In the genomic region with DNA sequence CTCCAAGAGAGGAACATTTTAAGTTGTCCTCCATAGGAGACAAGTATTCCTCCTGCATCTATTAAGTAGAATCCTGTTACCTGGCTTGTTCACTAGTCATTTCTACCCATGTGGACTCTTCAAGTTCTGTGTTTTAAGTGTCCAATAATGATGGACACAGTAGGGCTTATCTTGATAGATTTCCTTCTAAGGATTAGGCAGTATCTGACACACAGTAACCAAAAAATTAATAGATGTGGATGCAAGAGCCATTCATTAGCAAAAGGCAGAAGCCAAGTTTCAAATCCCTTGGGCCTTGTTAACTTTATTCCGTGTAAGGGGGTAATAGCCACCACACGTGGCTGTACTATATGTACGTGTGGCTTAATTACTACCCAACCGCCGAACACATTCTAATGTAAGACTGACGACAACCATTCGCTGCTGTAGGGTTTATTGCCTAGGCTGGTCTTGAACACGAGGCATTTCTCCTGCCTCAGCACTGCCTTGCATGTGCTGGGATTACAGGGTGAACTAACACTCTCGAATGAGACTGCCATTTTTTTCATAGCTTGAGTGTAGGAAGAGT, we compare ENCODE assay signal across 8 mouse cellular contexts. TPM values are rescaled to one million over a fixed set of nuclear protein-coding genes. Genes with fewer than 3 reads are reported as not detected.
DNase-seq lines count a peak whose midpoint lies in the region; ATAC-seq and TF ChIP-seq lines count a peak whose summit lies in the region.

No protein-coding gene starts in this region.

- WGBS in heart, embryonic 12.5 days = 1% methylated on average over 9 of the region's 9 CpGs
- WGBS in forebrain, embryonic 12.5 days = under 1% methylated on average over 9 of the region's 9 CpGs
- under 1% methylated on average over 9 of the region's 9 CpGs for WGBS in liver, embryonic 16.5 days (ENCODE audit: insufficient replicate concordance)

- H3K4me2 ChIP-seq in heart, embryonic 12.5 days = peak overlapping the region; percentile 79
- H3K4me2 ChIP-seq in forebrain, embryonic 12.5 days = peak overlapping the region; percentile 71
- H3K4me2 ChIP-seq in liver, embryonic 16.5 days (ENCODE audit: low read depth, low read length) = peak overlapping the region; percentile 71

- no peaks in the 10 kb centered on the region for H3K9me3 ChIP-seq in heart, embryonic 12.5 days (replicated peaks)
- no peaks in the 10 kb centered on the region for H3K9me3 ChIP-seq in E14TG2a.4 (ENCODE audit: low read length)
- no peaks in the 10 kb centered on the region for H3K9me3 ChIP-seq in forebrain, embryonic 12.5 days
- no peaks in the 10 kb centered on the region for H3K9me3 ChIP-seq in liver, embryonic 16.5 days (replicated peaks; ENCODE audit: control insufficient read depth, low read length)

- H3K27ac ChIP-seq in heart, embryonic 12.5 days (ENCODE audit: poor library complexity, severe bottlenecking) = peak overlapping the region; percentile 75
- peak overlapping the region; percentile 75 for H3K27ac ChIP-seq in forebrain, embryonic 12.5 days
- peak overlapping the region; percentile 84 for H3K27ac ChIP-seq in liver, embryonic 16.5 days (ENCODE audit: low read length)

- TF ChIP-seq CTCF in E14TG2a.4 (conservative IDR thresholded peaks at IDR 0.05; ENCODE audit: low read length) = no peak

- no peak for DNase-seq in heart, adult 18-20 months
- DNase-seq in adrenal gland, postnatal 14 days = no peak
- DNase-seq in cerebellum, adult 9-11 months = no peak
- no peak for DNase-seq in embryo, embryonic 10 days (ENCODE audit: low spot score)

- ATAC-seq in heart, embryonic 12.5 days (ENCODE audit: insufficient number of reproducible peaks, low FRiP score) = peak; percentile 27
- ATAC-seq in forebrain, embryonic 12.5 days (ENCODE audit: low FRiP score) = no peak
- no peak for ATAC-seq in liver, embryonic 16.5 days (ENCODE audit: low read depth)

- no peaks in the 10 kb centered on the region for H3K27me3 ChIP-seq in heart, embryonic 12.5 days (replicated peaks)
- H3K27me3 ChIP-seq in E14TG2a.4 (ENCODE audit: insufficient read depth, low read length) = no peaks in the 10 kb centered on the region
- H3K27me3 ChIP-seq in forebrain, embryonic 12.5 days = no peaks in the 10 kb centered on the region
- no peaks in the 10 kb centered on the region for H3K27me3 ChIP-seq in liver, embryonic 16.5 days (ENCODE audit: control insufficient read depth, insufficient read depth, low read depth, low read length)

- H3K4me3 ChIP-seq in heart, embryonic 12.5 days = peak overlapping the region; percentile 78
- peak overlapping the region; percentile 97 for H3K4me3 ChIP-seq in E14TG2a.4 (replicated peaks; ENCODE audit: low read length)
- peak overlapping the region; percentile 82 for H3K4me3 ChIP-seq in forebrain, embryonic 12.5 days (replicated peaks)
- H3K4me3 ChIP-seq in liver, embryonic 16.5 days (ENCODE audit: low read depth, low read length) = peak overlapping the region; percentile 97

- H3K36me3 ChIP-seq in heart, embryonic 12.5 days = peaks cover 8% of the 10 kb centered on the region
- peaks cover 34% of the 10 kb centered on the region for H3K36me3 ChIP-seq in E14TG2a.4 (ENCODE audit: insufficient read depth, low read length)
- peaks cover 9% of the 10 kb centered on the region; the same call in 1 of the 2 replicates for H3K36me3 ChIP-seq in forebrain, embryonic 12.5 days (replicated peaks)
- H3K36me3 ChIP-seq in liver, embryonic 16.5 days (ENCODE audit: control insufficient read depth, insufficient read depth) = peaks cover 4% of the 10 kb centered on the region; the same call in 1 of the 2 replicates

- H3K9ac ChIP-seq in heart, embryonic 12.5 days = peak overlapping the region; percentile 80
- peak overlapping the region; percentile 83 for H3K9ac ChIP-seq in forebrain, embryonic 12.5 days
- H3K9ac ChIP-seq in liver, embryonic 16.5 days (ENCODE audit: low read depth, low read length) = peak overlapping the region; percentile 90

- peaks cover 11% of the 10 kb centered on the region; the same call in 1 of the 2 replicates for H3K4me1 ChIP-seq in heart, embryonic 12.5 days (replicated peaks)
- H3K4me1 ChIP-seq in E14TG2a.4 (replicated peaks; ENCODE audit: low read depth, low read length) = peaks cover 31% of the 10 kb centered on the region
- H3K4me1 ChIP-seq in forebrain, embryonic 12.5 days = peaks cover 8% of the 10 kb centered on the region
- peaks cover 10% of the 10 kb centered on the region for H3K4me1 ChIP-seq in liver, embryonic 16.5 days (ENCODE audit: control insufficient read depth, low read depth, low read length)

RNA-seq across cellular contexts. Expression of a gene that starts 0.6 kb away (rescaled TPM):
- polyA plus RNA-seq in heart, embryonic 12.5 days (2016; fragmentation: Nextera tagmentation; extraction: Ambion mirVana) = 14.8 and 15.5 TPM in 2 replicates
- 1 to 10 TPM; 4.5 to 4.9 TPM for total RNA-seq in heart, adult 18-20 months (2021)
- 23.5 and 27.2 TPM in 2 replicates for polyA plus RNA-seq in forebrain, embryonic 12.5 days (2016; fragmentation: Nextera tagmentation; extraction: Ambion mirVana)
- polyA plus RNA-seq in liver, embryonic 16.5 days (2015; fragmentation: Nextera tagmentation; extraction: Ambion mirVana) = 6.8 and 6.9 TPM in 2 replicates
- total RNA-seq in adrenal gland, postnatal 14 days (2021) = 12.1 and 15.2 TPM in 2 replicates

RNA-seq across cellular contexts. Expression of a gene that starts 50.8 kb away (rescaled TPM):
- polyA plus RNA-seq in heart, embryonic 12.5 days (2016; fragmentation: Nextera tagmentation; extraction: Ambion mirVana) = 6.2 and 6.3 TPM in 2 replicates
- 10 to 100 TPM in 1 of 2 experiments, 1 to 10 TPM in 1; 4.2 to 11.9 TPM for total RNA-seq in heart, adult 18-20 months (2021)
- polyA plus RNA-seq in forebrain, embryonic 12.5 days (2016; fragmentation: Nextera tagmentation; extraction: Ambion mirVana) = 7.0 and 8.9 TPM in 2 replicates
- 3.9 and 4.1 TPM in 2 replicates for polyA plus RNA-seq in liver, embryonic 16.5 days (2015; fragmentation: Nextera tagmentation; extraction: Ambion mirVana)
- total RNA-seq in adrenal gland, postnatal 14 days (2021) = 127 and 156 TPM in 2 replicates

RNA-seq across cellular contexts. Expression of a gene that starts 51.0 kb away (rescaled TPM):
- 44.8 and 48.2 TPM in 2 replicates for polyA plus RNA-seq in heart, embryonic 12.5 days (2016; fragmentation: Nextera tagmentation; extraction: Ambion mirVana)
- total RNA-seq in heart, adult 18-20 months (2021) = 10 to 100 TPM; 21.5 to 33.2 TPM
- 65.4 and 74.9 TPM in 2 replicates for polyA plus RNA-seq in forebrain, embryonic 12.5 days (2016; fragmentation: Nextera tagmentation; extraction: Ambion mirVana)
- polyA plus RNA-seq in liver, embryonic 16.5 days (2015; fragmentation: Nextera tagmentation; extraction: Ambion mirVana) = 21.3 and 21.5 TPM in 2 replicates
- 115 and 120 TPM in 2 replicates for total RNA-seq in adrenal gland, postnatal 14 days (2021)
